Mouse (Mus musculus) brain, embryonic 18.5 days (tissue): Measurements from ENCODE around the gene Fuz.
A peak's percentile ranks its signal among the peaks of the same experiment; 100 is the strongest.

ENCODE experiments used
- DNase-seq: peaks from one replicate; pipeline ENCODE4 v3.0.0-alpha.2; 2012; ENCODE audit warnings: low read depth, low spot score

Fuz gene

GRCm38 (mm10) chr7:44888256-44889105 is 7.4 kb upstream of the Fuz start:
- no peak for DNase-seq

GRCm38 (mm10) chr7:44890180-44890579 is 5.7 kb upstream of the Fuz start:
- DNase-seq, result no peak

- DNase-seq, result no peak
Measured at GRCm38 (mm10) chr7:44890737-44891136, 5.1 kb upstream of the Fuz start.

- DNase-seq, result no peak
Measured at GRCm38 (mm10) chr7:44891611-44892010, 4.3 kb upstream of the Fuz start.

GRCm38 (mm10) chr7:44892276-44892921 is 3.5 kb upstream of the Fuz start, which contains the start of gene Med25:
TSS of gene Med25 (minus strand) at chr7:44892712.
- peak; percentile 97 for DNase-seq

DNA sequence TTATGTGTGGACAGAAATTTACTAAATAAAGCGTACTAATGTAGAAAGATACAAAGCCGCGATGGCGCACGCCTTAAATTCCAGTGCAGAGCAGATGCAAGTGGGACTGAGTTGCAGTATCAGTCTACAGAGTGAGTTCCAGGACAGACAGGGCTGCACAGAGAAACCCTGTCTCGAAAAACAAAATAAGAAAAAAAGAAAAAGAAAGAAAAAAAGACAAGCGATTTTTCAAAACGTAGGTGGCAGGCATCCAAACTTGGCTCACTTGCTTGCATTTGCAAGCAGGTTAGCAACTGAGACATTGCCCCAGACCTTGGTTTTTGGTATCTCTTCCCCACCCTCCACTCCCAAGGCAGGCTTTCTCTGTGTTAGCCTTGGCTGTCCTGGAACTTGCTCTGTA is 2.7 kb upstream of the Fuz start:
- DNase-seq, result peak; percentile 28

- DNase-seq, result no peak
Measured at GRCm38 (mm10) chr7:44894175-44894574, 1.7 kb upstream of the Fuz start.

DNA sequence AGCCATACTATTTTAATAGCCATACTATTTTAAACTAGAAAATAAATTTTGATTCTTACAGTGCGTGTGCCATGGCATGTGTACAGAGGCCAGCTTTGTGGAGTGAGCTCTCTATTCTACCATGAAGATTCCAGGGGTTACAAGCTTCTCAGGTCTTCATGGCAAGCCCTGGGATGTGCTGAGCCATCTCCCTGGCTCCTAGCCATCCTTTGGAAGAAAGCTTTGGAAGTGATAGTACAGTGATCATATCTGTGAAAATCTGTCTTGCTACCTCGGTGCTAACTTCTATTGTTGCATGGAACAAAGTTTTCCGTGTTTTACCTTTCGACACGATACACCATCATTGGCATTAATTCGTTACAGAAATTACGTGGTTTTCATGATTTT is 680 bp upstream of the Fuz start:
- no peak for DNase-seq

GRCm38 (mm10) chr7:44896499-44896898 is 620 bp downstream of the Fuz start:
- no peak for DNase-seq

- no peak for DNase-seq
Measured at GRCm38 (mm10) chr7:44898607-44899006, 2.7 kb downstream of the Fuz start.

- DNase-seq, result no peak
Measured at GRCm38 (mm10) chr7:44900632-44901031, 4.8 kb downstream of the Fuz start.

GRCm38 (mm10) chr7:44901230-44901722 is 5.4 kb downstream of the Fuz start:
- no peak for DNase-seq

DNA sequence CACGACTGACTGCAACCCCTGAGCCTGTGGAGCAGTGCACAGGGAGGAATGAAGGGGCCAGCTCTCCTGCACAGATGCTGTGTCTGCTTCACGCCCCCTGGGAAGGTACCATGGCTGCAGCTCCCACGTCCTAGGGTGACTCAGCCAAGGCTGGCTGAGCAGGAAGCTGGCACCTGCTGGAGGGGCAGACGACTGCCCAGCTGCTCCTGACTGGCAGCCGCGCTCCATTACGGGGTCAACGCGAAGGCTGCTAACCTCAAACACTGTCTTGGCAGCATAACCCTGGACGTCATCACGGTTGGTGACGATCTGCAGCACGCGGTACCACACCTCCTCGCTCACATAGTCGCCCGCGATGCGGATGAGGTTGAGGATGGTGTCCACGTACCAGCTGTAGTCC is 9.6 kb downstream of the Fuz start:
- no peak for DNase-seq

DNA sequence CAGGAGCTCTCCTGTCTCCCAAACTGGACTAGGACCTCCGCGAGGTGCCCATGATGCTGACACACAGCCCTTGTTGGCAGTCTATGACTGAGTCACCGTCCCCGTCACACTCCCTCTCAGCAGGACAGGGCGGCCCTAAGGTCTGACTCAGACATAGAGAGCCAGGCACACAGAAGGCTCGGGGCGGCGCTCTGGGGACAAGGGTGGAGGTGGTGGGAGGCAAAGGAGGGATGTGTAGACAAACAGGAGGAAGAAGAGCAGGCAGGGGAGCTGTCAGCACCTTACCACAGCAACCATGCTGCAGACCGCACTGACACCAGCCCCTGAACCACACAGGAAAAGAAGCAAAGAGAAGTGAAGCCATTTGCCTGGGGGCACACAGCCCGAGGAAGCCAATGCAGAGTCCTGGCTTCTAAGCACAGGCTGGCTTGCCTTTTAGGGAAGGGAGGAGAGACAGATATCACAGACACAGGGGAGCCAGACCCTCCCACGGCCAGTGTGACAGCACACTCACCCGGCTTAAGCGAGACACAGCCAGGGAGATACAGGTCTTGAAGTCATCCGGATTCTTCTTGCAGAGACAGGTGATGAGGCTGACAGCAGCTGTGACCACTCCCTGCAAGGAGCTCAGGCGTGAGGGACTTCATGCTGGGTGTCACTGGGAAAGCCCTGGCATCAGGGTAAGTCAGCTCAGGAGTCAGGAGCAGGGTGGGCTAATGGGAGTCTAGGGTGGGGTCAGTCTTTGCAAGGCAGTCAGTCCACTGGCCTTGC is 13.0 kb downstream of the Fuz start:
- no peak for DNase-seq

GRCm38 (mm10) chr7:44914396-44914795 is 18.5 kb downstream of the Fuz start:
- DNase-seq, result no peak

DNA sequence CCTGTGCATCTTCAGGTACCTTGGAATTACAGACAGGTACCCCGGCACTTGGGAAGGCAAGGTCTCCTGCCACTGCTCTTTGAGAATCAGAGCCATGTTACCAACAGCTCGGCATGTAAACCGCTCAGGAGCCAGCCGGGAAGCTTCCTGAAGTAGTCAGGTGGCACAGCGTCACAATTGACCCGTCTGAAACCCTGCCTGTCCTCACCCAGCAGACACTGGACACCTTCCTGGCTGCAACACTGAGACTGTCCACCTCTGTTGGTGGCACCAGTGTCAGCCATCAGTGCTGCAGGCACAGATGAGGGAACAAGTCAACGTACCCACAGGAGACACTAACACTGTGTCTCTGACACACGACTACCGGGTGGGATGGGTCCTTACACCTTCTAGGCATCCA is 19.4 kb downstream of the Fuz start:
- no peak for DNase-seq

GRCm38 (mm10) chr7:44916191-44916590 is 20.3 kb downstream of the Fuz start:
- no peak for DNase-seq

GRCm38 (mm10) chr7:44916881-44917280 is 21.0 kb downstream of the Fuz start:
- DNase-seq, result no peak

DNA sequence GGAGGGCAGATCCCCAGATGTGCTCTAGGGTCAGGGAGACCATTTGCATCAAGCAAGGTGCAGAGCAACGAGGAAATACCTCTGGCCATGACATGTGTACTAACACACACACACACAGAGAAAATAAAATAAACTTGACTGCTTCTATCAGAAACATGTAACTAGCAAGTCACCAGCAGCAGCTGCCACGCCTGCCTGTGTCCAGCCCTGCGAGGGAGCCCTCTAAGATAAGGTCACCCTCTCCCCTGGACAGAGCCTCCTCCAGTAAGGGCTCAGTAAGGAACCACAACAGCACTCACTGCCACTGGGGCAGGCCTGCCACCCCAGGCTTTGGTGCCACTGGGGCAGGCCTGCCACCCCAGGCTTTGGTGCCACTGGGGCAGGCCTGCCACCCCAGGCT is 22.3 kb downstream of the Fuz start:
- DNase-seq, result no peak

DNA sequence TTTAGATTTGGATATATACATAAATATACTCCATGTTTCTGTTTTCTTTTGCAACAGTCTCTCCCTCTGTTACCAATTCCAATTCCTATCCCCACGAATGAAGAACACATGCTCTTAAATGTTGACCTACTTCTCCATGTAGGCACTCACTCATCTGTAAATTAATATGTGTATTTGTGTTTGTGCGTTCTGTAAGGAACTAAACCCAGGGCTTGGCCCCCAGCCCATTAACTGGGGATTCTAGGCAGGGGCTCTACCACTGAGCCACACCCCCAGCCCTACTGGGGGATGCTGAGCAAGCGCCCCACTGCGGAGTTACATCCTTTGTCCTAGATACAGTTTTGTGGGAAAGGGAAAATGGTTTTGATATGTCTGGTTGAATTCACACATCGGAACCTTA is 23.2 kb downstream of the Fuz start:
- no peak for DNase-seq

DNA sequence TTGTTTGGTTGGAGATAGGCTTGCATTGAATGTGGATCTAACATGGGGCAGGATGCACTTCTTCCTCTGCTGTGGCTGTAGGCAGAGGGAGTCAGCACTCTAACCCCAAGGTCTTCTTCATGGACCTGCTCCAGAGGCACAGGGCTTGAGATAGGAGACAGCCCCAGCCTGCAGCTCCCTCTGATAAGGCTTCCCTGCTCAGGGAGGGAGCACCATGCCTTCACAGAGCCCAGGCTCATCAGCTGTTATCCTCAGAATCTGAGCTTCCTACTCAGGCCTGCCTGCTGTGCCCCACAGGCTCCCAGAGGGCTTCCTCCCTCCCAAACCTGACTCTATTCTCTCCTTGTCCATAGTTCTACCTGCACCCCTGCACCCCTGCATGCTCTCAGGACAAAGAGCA is 26.7 kb downstream of the Fuz start:
- no peak for DNase-seq

DNA sequence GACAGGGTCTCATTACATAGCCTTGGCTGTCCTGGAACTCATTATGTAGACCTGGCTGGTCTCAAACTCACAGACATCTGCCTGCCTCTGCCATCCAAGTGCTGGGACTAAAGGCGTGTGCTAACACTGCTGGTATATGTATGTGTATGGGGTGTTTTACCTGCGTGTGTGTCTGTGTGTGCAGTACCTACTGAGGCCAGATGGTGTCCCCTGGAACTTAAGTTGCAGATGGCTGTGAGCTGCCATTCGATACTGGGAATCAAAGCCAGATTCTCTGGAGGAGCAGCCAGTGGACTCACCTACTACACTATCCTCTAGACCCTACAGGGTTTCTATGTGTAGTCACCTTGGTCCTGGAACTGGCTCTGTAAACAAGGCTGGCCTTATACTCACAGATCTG is 29.6 kb downstream of the Fuz start:
- no peak for DNase-seq
